Mouse (Mus musculus) forebrain, postnatal 0 days (tissue): ENCODE results near the gene Csnk1e. TPM values are rescaled to one million over a fixed set of nuclear protein-coding genes. Genes with fewer than 3 reads are reported as not detected.

Experiments
- ATAC-seq: fragments of 200-750 bp; cut with Nextera tagmentation; 2 replicates; pipeline ENCODE4 v1.8.0; 2017; ENCODE audit warnings: mild to moderate bottlenecking, moderate library complexity
- DNase-seq: peaks from one replicate; pipeline ENCODE4 v3.0.0-alpha.2; 2015
- H3K27ac ChIP-seq: fragments of 300-500 bp; sonication (generic); 2 replicates; pipeline ENCODE4 v1.5.1; 2014; ENCODE audit warnings: low read depth, mild to moderate bottlenecking, antibody characterized with exemption, low read length, moderate library complexity, mixed read lengths
- H3K27me3 ChIP-seq: fragments of 300-500 bp; sonication (generic); 2 replicates; pipeline ENCODE4 v1.6.1; 2014; ENCODE audit warnings: mild to moderate bottlenecking, low read length, mixed read lengths; ENCODE audit not compliant: insufficient read depth
- H3K36me3 ChIP-seq: fragments of 300-500 bp; sonication (generic); 2 replicates; pipeline ENCODE4 v1.6.1; 2014; ENCODE audit warnings: mild to moderate bottlenecking, moderate library complexity; ENCODE audit not compliant: insufficient read depth
- H3K4me1 ChIP-seq: fragments of 300-500 bp; sonication (generic); 2 replicates; pipeline ENCODE4 v1.6.1; 2014; ENCODE audit warnings: antibody characterized with exemption; ENCODE audit not compliant: insufficient read depth
- H3K4me2 ChIP-seq: fragments of 300-500 bp; sonication (generic); 2 replicates; pipeline ENCODE4 v1.6.1; 2014; ENCODE audit warnings: low read depth, mild to moderate bottlenecking, moderate library complexity
- H3K4me3 ChIP-seq: fragments of 300-500 bp; sonication (generic); 2 replicates; pipeline ENCODE4 v1.5.1; 2014; ENCODE audit warnings: low read depth, low read length, mixed read lengths
- H3K9ac ChIP-seq: fragments of 300-500 bp; sonication (generic); 2 replicates; pipeline ENCODE4 v1.6.1; 2014; ENCODE audit warnings: mild to moderate bottlenecking
- H3K9me3 ChIP-seq: fragments of 300-500 bp; sonication (generic); 2 replicates; pipeline ENCODE4 v1.6.1; 2016; ENCODE audit warnings: low read length
- CTCF ChIP-seq: sonication (generic); IDR thresholded peaks from 2 replicates; pipeline ENCODE4 v1.5.1; 2016; ENCODE audit warnings: antibody characterized with exemption, control low read depth, low read depth
- whole genome bisulfite sequencing: fragments of 180-500 bp; shearing (Covaris S2); extraction: QIAGEN DNeasy Blood & Tissue Kit; methylation state at CpG from one replicate; pipeline ENCODE4 v1.1.7; 2014; 5-methylcytosine and 5-hydroxymethylcytosine counted together
- polyA plus RNA-seq: library from polyadenylated mRNA; unstranded; fragments of >200 nt; fragmentation: Nextera tagmentation; extraction: Ambion mirVana; gene quantifications from 2 replicates; pipeline ENCODE4 v1.2.1, GENCODE M21; 2015
- total RNA-seq: library from RNA; depleted of rRNA; stranded (reverse); fragments of >200 nt; gene quantifications from 2 replicates; pipeline ENCODE4 v1.2.3, GENCODE M21; 2014; rRNA removed

Gene Csnk1e
- total RNA-seq (398 and 490 TPM in 2 replicates), polyA plus RNA-seq (160 and 248 TPM in 2 replicates)

- Histone ChIP-seq H3K4me2 (peak within 1 kb of the TSS; percentile 56), H3K27ac (no peak within 1 kb of the TSS), H3K36me3 (no peaks in the 10 kb centered on the region), H3K9ac (peak within 1 kb of the TSS; percentile 33), H3K9me3 (no peaks in the 10 kb centered on the region), H3K4me1 (no peaks in the 10 kb centered on the region), H3K27me3 (no peaks in the 10 kb centered on the region; the same call in 1 of the 2 replicates), H3K4me3 (peak within 1 kb of the TSS; percentile 26)
- no peak for DNase-seq
- TF ChIP-seq CTCF, result no peak
- 4% methylated on average over 24 of the region's 24 CpGs for WGBS
- 0 out of 2 replicates have a peak, but pooled peaks have one; percentile 42 for ATAC-seq
These were observed at the start of gene Csnk1e for GRCm38 (mm10) chr15:79455106-79455810. Csnk1e (minus strand) TSS chr15:79455566.

GRCm38 (mm10) chr15:79504707-79505452, 49.5 kb upstream of the Csnk1e start, which contains the start of gene Kcnj4:
Kcnj4 (minus strand) TSS chr15:79505241.
- peak within 1 kb of the TSS; percentile 56 for H3K4me3 ChIP-seq
- ATAC-seq (no peak), DNase-seq (no peak)
- peak within 1 kb of the TSS; percentile 49 for H3K9ac ChIP-seq
- H3K4me2 ChIP-seq, result peak within 1 kb of the TSS; percentile 99
- H3K27ac ChIP-seq, result no peak within 1 kb of the TSS
- H3K27me3 ChIP-seq, result peaks cover 13% of the 10 kb centered on the region
- H3K4me1 ChIP-seq, result peaks cover 10% of the 10 kb centered on the region; the same call in 1 of the 2 replicates
- H3K36me3 ChIP-seq, result no peaks in the 10 kb centered on the region
- no peak for TF ChIP-seq CTCF
- no peaks in the 10 kb centered on the region for H3K9me3 ChIP-seq
- under 1% methylated on average over 60 of the region's 60 CpGs for WGBS

- no peak for ATAC-seq
- no peak overlapping the region for H3K9ac ChIP-seq
- H3K36me3 ChIP-seq, result no peaks in the 10 kb centered on the region
- no peaks in the 10 kb centered on the region for H3K9me3 ChIP-seq
- 0 out of 2 replicates have a peak, but pooled peaks cover 9% of the 10 kb centered on the region for H3K4me1 ChIP-seq
- TF ChIP-seq CTCF, result no peak
- no peak overlapping the region for H3K27ac ChIP-seq
- H3K4me2 ChIP-seq, result peak overlapping the region; percentile 99
- H3K4me3 ChIP-seq, result no peak overlapping the region
- DNase-seq, result no peak
- H3K27me3 ChIP-seq, result peaks cover 13% of the 10 kb centered on the region
- WGBS, result 65% methylated on average over 5 of the region's 5 CpGs
These were observed 48.1 kb upstream of the Csnk1e start for GRCm38 (mm10) chr15:79503438-79503837.

- H3K27ac ChIP-seq, result peak overlapping the region; percentile 67
- H3K9me3 ChIP-seq, result no peaks in the 10 kb centered on the region
- peak overlapping the region; percentile 99 for H3K4me2 ChIP-seq
- no peak overlapping the region for H3K9ac ChIP-seq
- 12% methylated on average over 18 of the region's 18 CpGs for WGBS
- H3K27me3 ChIP-seq, result peaks cover 10% of the 10 kb centered on the region
- 0 out of 2 replicates have a peak, but pooled peaks cover 9% of the 10 kb centered on the region for H3K4me1 ChIP-seq
- peak; percentile 79 for ATAC-seq
- no peaks in the 10 kb centered on the region for H3K36me3 ChIP-seq
- H3K4me3 ChIP-seq, result peak overlapping the region; percentile 14; the same call in 1 of the 2 replicates
- no peak for TF ChIP-seq CTCF
- DNase-seq, result peak; percentile 81
These were observed 47.5 kb upstream of the Csnk1e start for GRCm38 (mm10) chr15:79502891-79503341.

- DNase-seq, result no peak
- Histone ChIP-seq H3K4me2 (no peak overlapping the region), H3K9ac (no peak overlapping the region), H3K36me3 (no peaks in the 10 kb centered on the region), H3K4me3 (no peak overlapping the region), H3K27me3 (no peaks in the 10 kb centered on the region; the same call in 1 of the 2 replicates), H3K27ac (no peak overlapping the region), H3K9me3 (no peaks in the 10 kb centered on the region), H3K4me1 (0 out of 2 replicates have a peak, but pooled peaks cover 3% of the 10 kb centered on the region)
- ATAC-seq, result peak; percentile 47; the same call in 1 of the 2 replicates
- no peak for TF ChIP-seq CTCF
- WGBS, result 60% methylated on average over 17 of the region's 17 CpGs
These were observed 44.7 kb upstream of the Csnk1e start for GRCm38 (mm10) chr15:79500110-79500509.

- no peaks in the 10 kb centered on the region for H3K9me3 ChIP-seq
- 45% methylated on average over 18 of the region's 18 CpGs for WGBS
- no peaks in the 10 kb centered on the region for H3K27me3 ChIP-seq
- H3K4me3 ChIP-seq, result no peak overlapping the region
- no peaks in the 10 kb centered on the region for H3K4me1 ChIP-seq
- ATAC-seq (peak; percentile 36), DNase-seq (no peak)
- peak overlapping the region; percentile 11; the same call in 1 of the 2 replicates for H3K9ac ChIP-seq
- no peak overlapping the region for H3K27ac ChIP-seq
- TF ChIP-seq CTCF, result no peak
- H3K4me2 ChIP-seq, result peak overlapping the region; percentile 31
- no peaks in the 10 kb centered on the region for H3K36me3 ChIP-seq
These were observed 38.2 kb upstream of the Csnk1e start for GRCm38 (mm10) chr15:79493527-79493926.

GRCm38 (mm10) chr15:79489463-79489862, 34.1 kb upstream of the Csnk1e start:
- ATAC-seq (no peak; the same call in 1 of the 2 replicates), DNase-seq (no peak)
- H3K9ac ChIP-seq, result no peak overlapping the region
- TF ChIP-seq CTCF, result no peak
- no peaks in the 10 kb centered on the region for H3K27me3 ChIP-seq
- no peak overlapping the region for H3K4me2 ChIP-seq
- WGBS, result 72% methylated on average over 11 of the region's 11 CpGs
- no peak overlapping the region for H3K4me3 ChIP-seq
- no peaks in the 10 kb centered on the region for H3K4me1 ChIP-seq
- no peak overlapping the region for H3K27ac ChIP-seq
- H3K36me3 ChIP-seq, result no peaks in the 10 kb centered on the region
- H3K9me3 ChIP-seq, result no peaks in the 10 kb centered on the region
